Mouse (Mus musculus) heart, postnatal 10 days (tissue): ENCODE results near the gene Fbxw11. TPM values are rescaled to one million over a fixed set of nuclear protein-coding genes. Genes with fewer than 3 reads are reported as not detected.
"Not testable (repeated sequence)": the region's sequence is repeated elsewhere in the genome, so short reads cannot be mapped to it uniquely, and the experiment has no call there.

ENCODE experiments used
- DNase-seq, 2 experiments: peaks; one replicate each; pipeline ENCODE4 v3.0.0; 2021
- intact Hi-C: fragments of 180-260 bp; cut with DNase I; formaldehyde crosslinking; loops from one replicate; pipeline ENCODE4 v1.15.1; 2025
- total RNA-seq, 2 experiments: library from RNA; stranded (reverse); gene quantifications; 2 replicates each; pipeline ENCODE4 v1.2.3; 2021

Fbxw11 gene
- total RNA-seq, 2 experiments from 2014 or later: 65.4 to 67.4 TPM

DNA sequence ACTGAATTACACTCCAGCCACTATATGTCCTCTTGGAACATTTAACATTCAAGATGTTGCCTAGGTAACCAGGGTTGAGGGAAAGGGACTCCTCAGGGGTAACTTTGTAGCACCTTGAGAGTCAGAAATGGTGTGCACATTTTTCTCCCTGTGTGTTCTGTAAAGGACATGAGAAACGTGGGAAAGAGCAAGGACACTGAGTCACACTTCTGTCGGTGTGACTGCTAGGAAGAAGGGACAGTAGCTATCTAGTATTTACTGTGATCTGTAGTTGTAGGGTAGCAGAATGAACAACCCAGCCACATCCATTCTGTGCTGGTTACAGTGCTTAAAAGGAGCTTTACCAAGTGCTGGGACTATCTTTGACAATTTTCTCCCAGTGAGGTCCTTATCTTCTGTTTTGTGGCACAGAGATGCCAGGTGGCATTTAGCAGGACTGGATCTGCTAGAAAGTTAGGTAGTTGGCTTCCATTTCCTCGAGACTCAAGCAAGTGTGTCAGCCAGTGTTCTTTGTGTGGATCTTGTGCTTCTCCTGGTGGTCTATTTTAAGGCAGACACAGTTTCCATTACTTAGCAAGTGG lies 57.5 kb downstream of the Fbxw11 start:
- no peak for DNase-seq
- intact Hi-C loops: loop anchor here (10.0 kb wide), 2 partner anchors 175 to 355 kb away; partner anchors contain the start of gene Sh3pxd2b

- DNase-seq: peak in 1 of 2 experiments; percentile 41
Observed at GRCm38 (mm10) chr11:32701566-32701965, 59.0 kb downstream of the Fbxw11 start.

DNA sequence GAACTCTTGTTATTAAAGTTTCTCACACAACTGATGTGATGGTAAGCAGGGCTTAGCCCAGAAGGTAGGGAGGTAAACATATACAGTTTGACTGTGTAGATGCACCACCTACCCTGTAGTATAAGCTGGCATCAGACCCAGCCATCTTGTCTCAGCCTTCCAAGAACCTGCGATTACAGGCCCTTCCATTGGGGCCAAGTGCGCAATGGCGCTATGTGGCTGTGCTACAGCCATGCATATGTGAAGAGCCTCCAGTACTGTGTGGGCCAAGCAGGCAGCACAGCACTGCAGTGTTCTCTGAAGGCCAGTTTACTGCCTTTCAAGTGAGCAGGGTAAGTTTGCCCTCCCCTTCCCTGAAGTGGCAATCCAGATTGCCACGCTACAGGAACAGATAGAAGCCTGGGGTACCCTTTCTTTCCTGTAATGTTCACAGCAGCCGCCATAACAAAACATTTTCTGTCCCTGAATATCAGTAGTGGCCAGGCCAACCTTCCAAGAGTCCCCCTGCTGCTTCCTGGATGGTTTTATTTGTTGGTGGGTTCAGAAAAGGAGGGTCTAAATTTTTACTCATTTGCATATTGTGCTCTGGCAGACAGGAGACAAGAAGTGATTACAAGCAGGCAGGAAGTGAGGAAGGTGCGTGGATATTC lies 61.8 kb downstream of the Fbxw11 start:
- intact Hi-C loops: loop anchor here (10.0 kb wide), 2 partner anchors 180 to 360 kb away; partner anchors contain the start of gene Sh3pxd2b
- no peak for DNase-seq

More at GRCm38 (mm10) chr11:32701566-32701965, 59.0 kb downstream of the Fbxw11 start:
- intact Hi-C loops: loop anchor here (10.0 kb wide), 2 partner anchors 177 to 357 kb away; partner anchors contain the start of gene Sh3pxd2b

- intact Hi-C loops: loop anchor here (5.0 to 10.0 kb wide), 3 partner anchors 182 to 362 kb away; partner anchors contain the start of gene Sh3pxd2b
Observed at GRCm38 (mm10) chr11:32706406-32706993, 64.0 kb downstream of the Fbxw11 start.

DNA sequence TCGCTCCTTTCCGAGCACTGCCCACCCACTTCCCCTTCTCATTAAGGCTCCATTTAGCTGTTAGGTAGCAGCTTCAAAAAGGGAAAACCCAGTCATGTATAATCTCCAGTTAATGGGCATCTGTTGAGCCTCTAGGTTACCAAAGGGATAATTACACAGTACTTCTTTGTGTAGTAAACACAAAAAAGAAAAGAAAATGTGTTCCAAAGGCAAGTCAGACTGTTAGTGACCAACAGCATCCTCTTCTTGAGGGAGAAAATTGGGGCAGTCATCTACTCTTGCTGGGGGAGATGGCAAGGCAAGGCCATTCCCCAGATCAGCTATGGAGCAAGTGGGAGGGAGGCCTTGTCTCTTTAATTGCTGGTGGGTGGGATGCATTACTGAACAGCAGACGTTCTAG lies 65.0 kb downstream of the Fbxw11 start:
- no peak for DNase-seq
- intact Hi-C loops: loop anchor here (5.0 to 10.0 kb wide), 3 partner anchors 183 to 363 kb away; partner anchors contain the start of gene Sh3pxd2b

More at GRCm38 (mm10) chr11:32706406-32706993, 64.0 kb downstream of the Fbxw11 start:
- no peak for DNase-seq

- intact Hi-C loops: loop anchor here (1.0 to 10.0 kb wide), 5 partner anchors 70 to 364 kb away; partner anchors contain the start of gene Sh3pxd2b
- no peak for DNase-seq
Observed at GRCm38 (mm10) chr11:32708739-32709501, 66.4 kb downstream of the Fbxw11 start.

DNA sequence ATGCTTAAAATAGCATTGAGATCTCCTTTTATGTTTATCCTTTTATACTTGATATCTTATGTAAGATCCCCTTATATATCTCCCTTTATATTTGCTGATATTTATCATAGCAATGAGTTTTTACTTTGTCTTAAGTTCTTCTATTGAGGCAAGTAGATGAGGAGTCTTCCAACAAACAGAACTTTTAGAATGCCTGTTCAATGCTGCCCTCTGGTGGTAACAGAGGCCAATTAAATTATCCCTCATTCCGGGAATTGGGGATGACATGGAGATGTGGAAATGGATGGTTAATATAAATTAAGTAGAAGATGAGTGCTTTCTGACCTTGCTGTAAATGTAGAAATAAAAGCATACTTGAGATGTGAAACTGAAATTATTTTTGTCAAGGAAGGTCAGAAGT lies 67.0 kb downstream of the Fbxw11 start:
- DNase-seq: peak; percentile 67 to 78

DNA sequence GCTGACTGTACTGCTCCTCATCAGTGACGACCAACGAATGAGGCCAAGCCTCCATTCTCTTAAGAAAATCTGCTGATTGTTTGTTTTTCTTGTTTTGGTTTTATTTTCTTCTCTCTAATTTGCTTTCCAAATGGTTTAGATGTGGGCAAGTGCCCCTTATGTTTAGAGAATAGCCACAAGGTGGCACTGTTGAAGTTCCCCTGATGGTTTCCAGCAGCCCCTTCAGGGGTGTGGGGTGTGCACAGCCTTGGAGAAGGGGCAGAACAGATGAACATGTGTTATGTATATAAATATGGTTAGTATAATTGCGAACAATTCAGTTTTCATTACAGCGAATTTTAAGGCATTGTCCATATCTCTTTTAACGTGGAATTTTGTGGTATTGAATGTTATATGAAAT lies 71.7 kb downstream of the Fbxw11 start:
- intact Hi-C loops: loop anchor here (1.0 to 5.0 kb wide), 2 partner anchors 233 to 434 kb away; no protein-coding TSS in a partner anchor
- DNase-seq: peak; percentile 37 to 46

More for the DNA sequence above, 67.0 kb downstream of the Fbxw11 start:
- intact Hi-C loops: loop anchor here (1.0 to 10.0 kb wide), 5 partner anchors 71 to 365 kb away; partner anchors contain the start of gene Sh3pxd2b

DNA sequence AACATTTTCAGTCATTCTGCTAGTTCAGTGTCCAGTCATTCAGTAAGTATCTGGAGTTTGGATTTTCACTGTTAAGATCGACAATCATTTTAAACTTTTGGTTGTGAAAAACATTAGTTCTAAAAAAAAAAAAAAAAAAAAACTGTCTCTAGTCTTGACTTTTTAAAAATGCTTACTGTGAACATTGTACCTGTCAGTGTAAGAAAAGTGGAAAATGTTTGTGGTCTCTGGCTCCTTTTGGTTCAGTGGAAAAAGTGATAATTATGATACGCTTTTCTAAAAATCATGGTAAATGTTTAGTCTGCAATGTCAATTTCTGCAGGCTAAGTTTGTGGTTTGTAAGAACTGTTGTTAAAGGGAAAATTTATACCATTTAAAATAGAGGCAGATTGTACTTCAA lies 72.4 kb downstream of the Fbxw11 start:
- no peak for DNase-seq
- intact Hi-C loops: loop anchor here (1.0 to 5.0 kb wide), 2 partner anchors 232 to 433 kb away; no protein-coding TSS in a partner anchor

- no peak for DNase-seq
- intact Hi-C loops: no loop called here
Observed at GRCm38 (mm10) chr11:32715495-32715894, 73.0 kb downstream of the Fbxw11 start.

GRCm38 (mm10) chr11:32715970-32716369 lies 73.4 kb downstream of the Fbxw11 start:
- intact Hi-C loops: loop anchor here (2.0 kb wide), 1 partner anchor 241 kb away; no protein-coding TSS in a partner anchor
- no peak for DNase-seq

DNA sequence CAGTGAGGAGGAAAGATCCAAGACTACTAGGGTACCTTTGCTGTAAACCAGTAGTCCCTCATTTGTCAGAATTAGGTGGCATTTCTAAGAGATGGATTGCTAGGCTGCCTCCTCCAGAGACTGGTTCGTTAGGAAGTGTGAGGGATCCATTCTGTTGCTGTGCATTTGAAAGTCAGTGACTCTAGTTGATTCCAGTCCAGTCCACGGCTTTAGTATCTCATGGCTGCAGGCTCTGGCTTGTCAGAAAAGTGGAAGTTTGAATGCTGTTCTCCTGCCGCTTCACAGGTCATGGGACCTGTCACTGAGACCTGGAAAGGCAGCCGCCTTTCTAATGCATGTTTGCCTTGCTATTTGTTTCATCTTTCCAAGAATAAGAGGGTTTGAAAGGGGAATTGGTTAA lies 74.4 kb downstream of the Fbxw11 start:
- no peak for DNase-seq
- intact Hi-C loops: loop anchor here (2.0 kb wide), 1 partner anchor 240 kb away; no protein-coding TSS in a partner anchor

DNA sequence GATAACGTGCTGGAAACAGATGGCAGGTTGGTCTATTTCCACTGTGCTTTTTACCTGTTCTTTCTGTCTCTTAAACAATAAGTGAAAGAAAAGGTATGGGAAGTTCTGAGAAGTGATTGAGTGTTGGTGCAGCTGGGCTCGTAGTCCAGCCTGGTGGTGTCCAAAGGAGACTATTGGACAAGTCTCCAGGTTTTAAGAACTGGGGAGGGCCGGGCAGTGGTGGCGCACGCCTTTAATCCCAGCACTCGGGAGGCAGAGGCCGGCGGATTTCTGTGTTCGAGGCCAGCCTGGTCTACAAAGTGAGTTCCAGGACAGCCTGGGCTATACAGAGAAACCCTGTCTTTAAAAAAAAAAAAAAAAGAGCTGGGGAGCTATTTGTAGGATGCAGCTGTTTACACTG lies 75.2 kb downstream of the Fbxw11 start:
- intact Hi-C loops: loop anchor here (2.0 kb wide), 1 partner anchor 239 kb away; no protein-coding TSS in a partner anchor
- DNase-seq: not testable (repeated sequence)

DNA sequence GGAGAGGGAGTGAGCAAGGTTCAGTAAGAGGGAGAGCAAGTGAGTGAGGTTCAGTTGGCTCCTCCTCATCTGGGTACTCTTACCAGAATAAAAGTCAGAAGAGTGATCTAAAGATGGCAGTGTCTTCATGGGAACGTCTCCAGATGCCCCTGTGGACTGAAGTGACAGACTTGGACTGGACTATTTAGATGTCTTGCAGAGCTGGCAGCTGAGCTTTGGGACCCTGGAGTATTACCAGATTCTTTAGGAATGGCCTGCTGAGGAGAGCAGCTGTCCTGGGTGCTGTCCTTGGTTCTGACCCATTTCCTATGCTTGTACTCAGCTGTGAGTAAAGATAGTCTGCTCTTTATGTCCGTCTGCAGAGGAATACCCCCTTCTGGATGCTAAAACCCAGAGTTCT lies 75.8 kb downstream of the Fbxw11 start:
- DNase-seq: peak; percentile 62 to 64
- intact Hi-C loops: no loop called here

- no peak for DNase-seq
- intact Hi-C loops: no loop called here
Observed at GRCm38 (mm10) chr11:32718979-32719378, 76.5 kb downstream of the Fbxw11 start.

DNA sequence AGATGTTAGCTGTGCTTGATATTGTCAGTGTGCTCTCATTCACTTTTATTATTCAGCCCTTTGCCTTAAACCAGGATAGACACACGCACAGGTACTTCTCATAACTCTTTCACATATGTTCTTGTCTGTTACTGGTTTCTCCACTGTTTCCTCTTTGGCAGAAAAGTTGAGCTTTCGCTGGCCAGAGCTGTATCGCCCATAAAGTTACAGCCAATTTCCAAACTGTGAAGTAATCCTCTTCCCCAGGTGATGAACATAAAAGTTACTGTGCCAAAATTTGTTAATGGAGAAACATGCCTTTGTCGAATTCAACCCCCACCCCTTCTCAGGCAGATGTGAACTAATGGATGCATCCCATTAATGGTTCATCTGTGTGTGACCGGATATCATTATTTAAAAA lies 80.1 kb downstream of the Fbxw11 start:
- DNase-seq: no peak
- intact Hi-C loops: no loop called here

GRCm38 (mm10) chr11:32723287-32723686 lies 80.8 kb downstream of the Fbxw11 start:
- intact Hi-C loops: no loop called here
- no peak for DNase-seq

GRCm38 (mm10) chr11:32725171-32725570 lies 82.6 kb downstream of the Fbxw11 start:
- DNase-seq: no peak
- intact Hi-C loops: no loop called here

GRCm38 (mm10) chr11:32732467-32732866 lies 89.9 kb downstream of the Fbxw11 start:
- intact Hi-C loops: no loop called here
- DNase-seq: no peak

GRCm38 (mm10) chr11:32733195-32733594 lies 90.7 kb downstream of the Fbxw11 start:
- DNase-seq: no peak
- intact Hi-C loops: no loop called here
